Mouse (Mus musculus) cortical plate, adult 2 months (tissue): ENCODE data around the gene Basp1.

Source experiments
- CTCF ChIP-seq: fragments of 200-500 bp; IDR thresholded peaks from 2 replicates; pipeline ENCODE4 v1.5.1; 2011; ENCODE audit warnings: mild to moderate bottlenecking, control low read depth, low read length; ENCODE audit not compliant: insufficient read depth; ENCODE audit errors: extremely low read depth
- POLR2A ChIP-seq: fragments of 200-500 bp; IDR thresholded peaks from 2 replicates; pipeline ENCODE4 v1.6.1; 2011; ENCODE audit warnings: mild to moderate bottlenecking, low read length, control low read depth; ENCODE audit not compliant: insufficient read depth; ENCODE audit errors: extremely low read depth

- TF ChIP-seq POLR2A (no peak), CTCF (no peak)
These were observed 33.6 kb upstream of the Basp1 start for GRCm38 (mm10) chr15:25447136-25447535.
